Mouse (Mus musculus): ENCODE measurements around the gene Aox1. TPM values are rescaled to one million over a fixed set of nuclear protein-coding genes. Genes with fewer than 3 reads are reported as not detected.

The Aox1 gene
- 0.15 and 0.22 TPM in 2 replicates for polyA plus RNA-seq (2015; fragmentation: Nextera tagmentation; extraction: Ambion mirVana)

- H3K9me3 ChIP-seq (ENCODE audit: control insufficient read depth, low read length) = no peaks in the 10 kb centered on the region
- TF ChIP-seq EP300 (optimal IDR thresholded peaks at IDR 0.05) (no peak), CTCF (IDR thresholded peaks at IDR 0.05; ENCODE audit: low read depth) (no peak)
- H3K4me3 ChIP-seq (ENCODE audit: low read depth, low read length) = peak within 1 kb of the TSS; percentile 33
- no peaks in the 10 kb centered on the region for H3K27me3 ChIP-seq (ENCODE audit: control insufficient read depth, insufficient read depth, low read length)
- H3K4me2 ChIP-seq (replicated peaks; ENCODE audit: low read depth) = peak within 1 kb of the TSS; percentile 62
- peak within 1 kb of the TSS; percentile 73 for H3K27ac ChIP-seq (replicated peaks)
- peak within 1 kb of the TSS; percentile 38 for H3K9ac ChIP-seq (ENCODE audit: low read length)
- no peaks in the 10 kb centered on the region for H3K36me3 ChIP-seq (ENCODE audit: control insufficient read depth, insufficient read depth, low read length)
- WGBS = 14% methylated on average over 12 of the region's 12 CpGs
- ATAC-seq (ENCODE audit: low FRiP score, low TSS enrichment) (peak; percentile 85), DNase-seq (ENCODE audit: low spot score) (peak; percentile 49)
- 0 out of 2 replicates have a peak, but pooled peaks cover 4% of the 10 kb centered on the region for H3K4me1 ChIP-seq (replicated peaks; ENCODE audit: control insufficient read depth, insufficient read depth)
Measured at GRCm38 (mm10) chr1:58029636-58030117, at the start of gene Aox1. Gene Aox1, plus strand, starts transcription at chr1:58029931.

- H3K36me3 ChIP-seq (ENCODE audit: control insufficient read depth, insufficient read depth, low read length) = no peaks in the 10 kb centered on the region
- no peaks in the 10 kb centered on the region for H3K9me3 ChIP-seq (ENCODE audit: control insufficient read depth, low read length)
- H3K4me2 ChIP-seq (replicated peaks; ENCODE audit: low read depth) = no peak overlapping the region
- H3K4me3 ChIP-seq (ENCODE audit: low read depth, low read length) = no peak overlapping the region
- no peaks in the 10 kb centered on the region for H3K4me1 ChIP-seq (replicated peaks; ENCODE audit: control insufficient read depth, insufficient read depth)
- no peak overlapping the region for H3K27ac ChIP-seq (replicated peaks)
- no peak for ATAC-seq (ENCODE audit: low FRiP score, low TSS enrichment)
- H3K27me3 ChIP-seq (ENCODE audit: control insufficient read depth, insufficient read depth, low read length) = no peaks in the 10 kb centered on the region
- 57% methylated on average over 6 of the region's 6 CpGs for WGBS
- no peak for DNase-seq (ENCODE audit: low spot score)
- no peak for TF ChIP-seq EP300 (optimal IDR thresholded peaks at IDR 0.05)
- no peak for TF ChIP-seq CTCF (IDR thresholded peaks at IDR 0.05; ENCODE audit: low read depth)
- H3K9ac ChIP-seq (ENCODE audit: low read length) = no peak overlapping the region
Measured at GRCm38 (mm10) chr1:57989052-57989600, 40.6 kb upstream of the Aox1 start.

GRCm38 (mm10) chr1:57991277-57991676 is 38.5 kb upstream of the Aox1 start:
- TF ChIP-seq EP300 (optimal IDR thresholded peaks at IDR 0.05) (no peak), CTCF (IDR thresholded peaks at IDR 0.05; ENCODE audit: low read depth) (no peak)
- 74% methylated on average over 2 of the region's 2 CpGs for WGBS
- no peaks in the 10 kb centered on the region for H3K9me3 ChIP-seq (ENCODE audit: control insufficient read depth, low read length)

GRCm38 (mm10) chr1:57995432-57996132 is 34.1 kb upstream of the Aox1 start, which contains the start of gene Sgo2a:
Gene Sgo2a, plus strand, starts transcription at chr1:57995971.
- Histone ChIP-seq H3K36me3 (ENCODE audit: control insufficient read depth, insufficient read depth, low read length) (no peaks in the 10 kb centered on the region), H3K27me3 (ENCODE audit: control insufficient read depth, insufficient read depth, low read length) (no peaks in the 10 kb centered on the region), H3K4me3 (ENCODE audit: low read depth, low read length) (peak within 1 kb of the TSS; percentile 89), H3K4me2 (replicated peaks; ENCODE audit: low read depth) (peak within 1 kb of the TSS; percentile 79), H3K9me3 (ENCODE audit: control insufficient read depth, low read length) (no peaks in the 10 kb centered on the region), H3K4me1 (replicated peaks; ENCODE audit: control insufficient read depth, insufficient read depth) (no peaks in the 10 kb centered on the region), H3K27ac (replicated peaks) (peak within 1 kb of the TSS; percentile 49; the same call in 1 of the 2 replicates), H3K9ac (ENCODE audit: low read length) (peak within 1 kb of the TSS; percentile 67)
- peak; percentile 99 for ATAC-seq (ENCODE audit: low FRiP score, low TSS enrichment)
- peak; percentile 96 for DNase-seq (ENCODE audit: low spot score)
- 7% methylated on average over 30 of the region's 30 CpGs for WGBS
- TF ChIP-seq CTCF (IDR thresholded peaks at IDR 0.05; ENCODE audit: low read depth) (no peak), EP300 (optimal IDR thresholded peaks at IDR 0.05) (no peak)

More at GRCm38 (mm10) chr1:57991277-57991676, 38.5 kb upstream of the Aox1 start:
- DNase-seq (ENCODE audit: low spot score) (no peak), ATAC-seq (ENCODE audit: low FRiP score, low TSS enrichment) (no peak)
- Histone ChIP-seq H3K27ac (replicated peaks) (no peak overlapping the region), H3K4me3 (ENCODE audit: low read depth, low read length) (no peak overlapping the region), H3K27me3 (ENCODE audit: control insufficient read depth, insufficient read depth, low read length) (no peaks in the 10 kb centered on the region), H3K9ac (ENCODE audit: low read length) (no peak overlapping the region), H3K4me1 (replicated peaks; ENCODE audit: control insufficient read depth, insufficient read depth) (no peaks in the 10 kb centered on the region), H3K36me3 (ENCODE audit: control insufficient read depth, insufficient read depth, low read length) (no peaks in the 10 kb centered on the region), H3K4me2 (replicated peaks; ENCODE audit: low read depth) (no peak overlapping the region)

GRCm38 (mm10) chr1:57996133-57996615 is 33.6 kb upstream of the Aox1 start:
- peak overlapping the region; percentile 89 for H3K4me3 ChIP-seq (ENCODE audit: low read depth, low read length)
- no peak for TF ChIP-seq CTCF (IDR thresholded peaks at IDR 0.05; ENCODE audit: low read depth)
- TF ChIP-seq EP300 (optimal IDR thresholded peaks at IDR 0.05) = no peak
- no peaks in the 10 kb centered on the region for H3K4me1 ChIP-seq (replicated peaks; ENCODE audit: control insufficient read depth, insufficient read depth)
- H3K4me2 ChIP-seq (replicated peaks; ENCODE audit: low read depth) = peak overlapping the region; percentile 79
- ATAC-seq (ENCODE audit: low FRiP score, low TSS enrichment) = no peak; the same call in 1 of the 2 replicates
- peak overlapping the region; percentile 49; the same call in 1 of the 2 replicates for H3K27ac ChIP-seq (replicated peaks)
- H3K9me3 ChIP-seq (ENCODE audit: control insufficient read depth, low read length) = no peaks in the 10 kb centered on the region
- no peak for DNase-seq (ENCODE audit: low spot score)
- H3K27me3 ChIP-seq (ENCODE audit: control insufficient read depth, insufficient read depth, low read length) = no peaks in the 10 kb centered on the region
- H3K9ac ChIP-seq (ENCODE audit: low read length) = peak overlapping the region; percentile 67
- WGBS = under 1% methylated on average over 29 of the region's 29 CpGs
- no peaks in the 10 kb centered on the region for H3K36me3 ChIP-seq (ENCODE audit: control insufficient read depth, insufficient read depth, low read length)

Data from stomach, postnatal 0 days (tissue).